Mouse (Mus musculus): ENCODE results near the gene Gm7356. TPM values are rescaled to one million over a fixed set of nuclear protein-coding genes. Genes with fewer than 3 reads are reported as not detected.
"Not testable (repeated sequence)": the region's sequence is repeated elsewhere in the genome, so short reads cannot be mapped to it uniquely, and the experiment has no call there.

Gene Gm7356
- not detected in 2 replicates for polyA plus RNA-seq (2016; fragmentation: Nextera tagmentation; extraction: Ambion mirVana)

- H3K27me3 ChIP-seq (replicated peaks); H3K9me3 ChIP-seq (replicated peaks); H3K36me3 ChIP-seq; H3K4me2 ChIP-seq; H3K27ac ChIP-seq; ATAC-seq; H3K9ac ChIP-seq; H3K4me1 ChIP-seq; H3K4me3 ChIP-seq: not testable (repeated sequence)
- WGBS (ENCODE audit: insufficient replicate concordance), result 75% methylated on average over 4 of the region's 4 CpGs
These were observed at the start of gene Gm7356 for GRCm38 (mm10) chr17:14003604-14004003. Gene Gm7356 (minus strand): TSS chr17:14003704.

- H3K27ac ChIP-seq; H3K4me3 ChIP-seq; H3K36me3 ChIP-seq; H3K4me2 ChIP-seq; H3K4me1 ChIP-seq; ATAC-seq; H3K9me3 ChIP-seq (replicated peaks); H3K27me3 ChIP-seq (replicated peaks); H3K9ac ChIP-seq: not testable (repeated sequence)
- WGBS (ENCODE audit: insufficient replicate concordance), result 53% methylated on average over 1 of the region's 2 CpGs
These were observed 38.4 kb upstream of the Gm7356 start for GRCm38 (mm10) chr17:14041880-14042279.

- not testable (repeated sequence) for H3K4me1 ChIP-seq; H3K9me3 ChIP-seq (replicated peaks); ATAC-seq; H3K36me3 ChIP-seq; H3K4me3 ChIP-seq; H3K9ac ChIP-seq; H3K27ac ChIP-seq; H3K4me2 ChIP-seq; H3K27me3 ChIP-seq (replicated peaks)
- 26% methylated on average over 1 of the region's 2 CpGs for WGBS (ENCODE audit: insufficient replicate concordance)
These were observed 33.5 kb upstream of the Gm7356 start for GRCm38 (mm10) chr17:14037012-14037411.

GRCm38 (mm10) chr17:14036113-14036512 lies 32.6 kb upstream of the Gm7356 start:
- 73% methylated on average over 4 of the region's 4 CpGs for whole genome bisulfite sequencing (ENCODE audit: insufficient replicate concordance)
- ATAC-seq; H3K27me3 ChIP-seq (replicated peaks); H3K4me1 ChIP-seq; H3K9me3 ChIP-seq (replicated peaks); H3K4me3 ChIP-seq; H3K36me3 ChIP-seq; H3K9ac ChIP-seq; H3K4me2 ChIP-seq; H3K27ac ChIP-seq: not testable (repeated sequence)

- not testable (repeated sequence) for H3K36me3 ChIP-seq; H3K27me3 ChIP-seq (replicated peaks); H3K4me1 ChIP-seq; ATAC-seq; H3K9ac ChIP-seq; H3K27ac ChIP-seq; H3K9me3 ChIP-seq (replicated peaks); H3K4me2 ChIP-seq; H3K4me3 ChIP-seq
- 34% methylated on average over 2 of the region's 2 CpGs for WGBS (ENCODE audit: insufficient replicate concordance)
These were observed 10.1 kb downstream of the Gm7356 start for GRCm38 (mm10) chr17:13993425-13993824.

GRCm38 (mm10) chr17:13987690-13988089 lies 15.8 kb downstream of the Gm7356 start:
- no peaks in the 10 kb centered on the region for H3K9me3 ChIP-seq (replicated peaks)
- H3K4me2 ChIP-seq, result no peak overlapping the region
- WGBS (ENCODE audit: insufficient replicate concordance), result 44% methylated on average over 1 of the region's 1 CpGs
- H3K36me3 ChIP-seq, result no peaks in the 10 kb centered on the region
- H3K27me3 ChIP-seq (replicated peaks), result no peaks in the 10 kb centered on the region
- H3K4me3 ChIP-seq, result no peak overlapping the region
- no peak overlapping the region for H3K9ac ChIP-seq
- no peak overlapping the region for H3K27ac ChIP-seq
- H3K4me1 ChIP-seq, result no peaks in the 10 kb centered on the region
- no peak for ATAC-seq

GRCm38 (mm10) chr17:13970796-13971195 lies 32.7 kb downstream of the Gm7356 start:
- H3K4me3 ChIP-seq; H3K27me3 ChIP-seq (replicated peaks); H3K27ac ChIP-seq; ATAC-seq; H3K36me3 ChIP-seq; H3K4me1 ChIP-seq; H3K4me2 ChIP-seq; H3K9me3 ChIP-seq (replicated peaks); H3K9ac ChIP-seq: not testable (repeated sequence)
- 58% methylated on average over 4 of the region's 5 CpGs for WGBS (ENCODE audit: insufficient replicate concordance)

- not testable (repeated sequence) for H3K4me2 ChIP-seq; H3K27me3 ChIP-seq (replicated peaks); H3K4me3 ChIP-seq; H3K36me3 ChIP-seq; H3K27ac ChIP-seq; H3K9me3 ChIP-seq (replicated peaks); ATAC-seq; H3K4me1 ChIP-seq; H3K9ac ChIP-seq
- WGBS (ENCODE audit: insufficient replicate concordance), result 50% methylated on average over 1 of the region's 2 CpGs
These were observed 33.6 kb downstream of the Gm7356 start for GRCm38 (mm10) chr17:13969917-13970316.

GRCm38 (mm10) chr17:13965048-13965447 lies 38.5 kb downstream of the Gm7356 start:
- WGBS (ENCODE audit: insufficient replicate concordance), result 6% methylated on average over 1 of the region's 2 CpGs
- H3K27me3 ChIP-seq (replicated peaks); H3K9me3 ChIP-seq (replicated peaks); H3K36me3 ChIP-seq; ATAC-seq; H3K4me1 ChIP-seq; H3K27ac ChIP-seq; H3K9ac ChIP-seq; H3K4me3 ChIP-seq; H3K4me2 ChIP-seq: not testable (repeated sequence)

GRCm38 (mm10) chr17:13962245-13962644 lies 41.3 kb downstream of the Gm7356 start:
- H3K9me3 ChIP-seq (replicated peaks); H3K27ac ChIP-seq; H3K9ac ChIP-seq; H3K4me1 ChIP-seq; H3K36me3 ChIP-seq; H3K4me3 ChIP-seq; H3K4me2 ChIP-seq; ATAC-seq; H3K27me3 ChIP-seq (replicated peaks): not testable (repeated sequence)
- 75% methylated on average over 3 of the region's 3 CpGs for WGBS (ENCODE audit: insufficient replicate concordance)

- H3K27ac ChIP-seq; H3K36me3 ChIP-seq; H3K27me3 ChIP-seq (replicated peaks); H3K4me1 ChIP-seq; H3K4me3 ChIP-seq; H3K4me2 ChIP-seq; ATAC-seq; H3K9me3 ChIP-seq (replicated peaks); H3K9ac ChIP-seq: not testable (repeated sequence)
- WGBS (ENCODE audit: insufficient replicate concordance), result 33% methylated on average over 1 of the region's 2 CpGs
These were observed 45.4 kb downstream of the Gm7356 start for GRCm38 (mm10) chr17:13958129-13958528.

- not testable (repeated sequence) for H3K4me2 ChIP-seq; H3K9ac ChIP-seq; H3K27me3 ChIP-seq (replicated peaks); H3K27ac ChIP-seq; H3K4me3 ChIP-seq; H3K36me3 ChIP-seq; H3K4me1 ChIP-seq; ATAC-seq; H3K9me3 ChIP-seq (replicated peaks)
- WGBS (ENCODE audit: insufficient replicate concordance), result 58% methylated on average over 1 of the region's 1 CpGs
These were observed 51.9 kb downstream of the Gm7356 start for GRCm38 (mm10) chr17:13951570-13951969.
